Comparison of ENCODE assay signal across 9 mouse cellular contexts in genomic region chr2:143062432-143062811, GRCm38 (mm10). TPM values are rescaled to one million over a fixed set of nuclear protein-coding genes. Genes with fewer than 3 reads are reported as not detected.
DNase-seq lines count a peak whose midpoint lies in the region; ATAC-seq lines count a peak whose summit lies in the region.
"Had no signal": no experiment of that assay in that cellular context is flagged by ENCODE, and none has a peak within 500 bp of the region (broad histone marks: within the 10 kb centered on the region; RNA-seq: fewer than 3 reads in every experiment).

No protein-coding gene starts in this region.

- peaks cover 25% of the 10 kb centered on the region for H3K36me3 ChIP-seq in megakaryocyte, embryonic 14.5 days (replicated peaks; ENCODE audit: low read length)
- peaks cover 29% of the 10 kb centered on the region for H3K36me3 ChIP-seq in forebrain, embryonic 10.5 days (replicated peaks)
- H3K36me3 ChIP-seq in limb, embryonic 12.5 days = peaks cover 23% of the 10 kb centered on the region
- H3K36me3 ChIP-seq in stomach, embryonic 14.5 days (ENCODE audit: control insufficient read depth, insufficient read depth, low read length) = peaks cover 9% of the 10 kb centered on the region; the same call in 1 of the 2 replicates

- H3K9me3 ChIP-seq in megakaryocyte, embryonic 14.5 days = no peaks in the 10 kb centered on the region
- H3K9me3 ChIP-seq in forebrain, embryonic 10.5 days = no peaks in the 10 kb centered on the region
- no peaks in the 10 kb centered on the region for H3K9me3 ChIP-seq in limb, embryonic 12.5 days
- no peaks in the 10 kb centered on the region for H3K9me3 ChIP-seq in stomach, embryonic 14.5 days (ENCODE audit: control insufficient read depth, low read depth, low read length)

- peak overlapping the region; percentile 80 for H3K4me2 ChIP-seq in limb, embryonic 12.5 days
- H3K4me2 ChIP-seq in stomach, embryonic 14.5 days (replicated peaks; ENCODE audit: low read depth, low read length) = peak overlapping the region; percentile 56

- 0 out of 2 replicates have a peak overlapping the region, but pooled peaks have one; percentile 18 for H3K9ac ChIP-seq in limb, embryonic 12.5 days (replicated peaks)
- peak overlapping the region; percentile 73; the same call in 1 of the 2 replicates for H3K9ac ChIP-seq in stomach, embryonic 14.5 days (replicated peaks; ENCODE audit: low read depth, low read length)

- WGBS in forebrain, embryonic 10.5 days = 46% methylated on average over 6 of the region's 6 CpGs
- 49% methylated on average over 6 of the region's 6 CpGs for WGBS in limb, embryonic 12.5 days
- 51% methylated on average over 6 of the region's 6 CpGs for WGBS in stomach, embryonic 14.5 days

- H3K4me3 ChIP-seq in megakaryocyte, embryonic 14.5 days (replicated peaks) = peak overlapping the region; percentile 100
- H3K4me3 ChIP-seq in forebrain, embryonic 10.5 days = peak overlapping the region; percentile 91
- H3K4me3 ChIP-seq in limb, embryonic 12.5 days (replicated peaks) = peak overlapping the region; percentile 93
- H3K4me3 ChIP-seq in stomach, embryonic 14.5 days (ENCODE audit: low read depth, low read length) = peak overlapping the region; percentile 72

- DNase-seq in forebrain, embryonic 10.5 days (ENCODE audit: extremely low spot score, low spot score) = no peak
- DNase-seq in layer of hippocampus, adult 11-12 months (ENCODE audit: low spot score) = no peak
- no peak for DNase-seq in cerebellum, postnatal 14 days
- no peak for DNase-seq in frontal cortex, postnatal 14 days (ENCODE audit: low spot score in 2 of 2)

- H3K27me3 ChIP-seq in megakaryocyte, embryonic 14.5 days (replicated peaks) = no peaks in the 10 kb centered on the region
- H3K27me3 ChIP-seq in forebrain, embryonic 10.5 days (ENCODE audit: poor library complexity, severe bottlenecking) = peaks cover 7% of the 10 kb centered on the region; the same call in 1 of the 2 replicates
- no peaks in the 10 kb centered on the region for H3K27me3 ChIP-seq in limb, embryonic 12.5 days
- H3K27me3 ChIP-seq in stomach, embryonic 14.5 days (ENCODE audit: control insufficient read depth, insufficient read depth, low read length) = no peaks in the 10 kb centered on the region

- peak overlapping the region; percentile 90 for H3K27ac ChIP-seq in forebrain, embryonic 10.5 days
- H3K27ac ChIP-seq in limb, embryonic 12.5 days = no peak overlapping the region
- H3K27ac ChIP-seq in stomach, embryonic 14.5 days (ENCODE audit: low read length) = no peak overlapping the region

- ATAC-seq in megakaryocyte, adult 5-6 weeks (ENCODE audit: poor library complexity, severe bottlenecking) = no peak; the same call in 1 of the 2 replicates
- no peak; the same call in 1 of the 2 replicates for ATAC-seq in limb, embryonic 12.5 days (ENCODE audit: insufficient number of reproducible peaks, insufficient read depth, low FRiP score, low TSS enrichment, low read depth)
- peak; percentile 19 for ATAC-seq in stomach, embryonic 14.5 days (ENCODE audit: insufficient number of reproducible peaks, insufficient read depth, low FRiP score, low read depth)

- H3K4me1 ChIP-seq in megakaryocyte, embryonic 14.5 days = peaks cover 17% of the 10 kb centered on the region
- H3K4me1 ChIP-seq in forebrain, embryonic 10.5 days = peaks cover 10% of the 10 kb centered on the region
- peaks cover 5% of the 10 kb centered on the region for H3K4me1 ChIP-seq in limb, embryonic 12.5 days (replicated peaks)
- peaks cover 4% of the 10 kb centered on the region; the same call in 1 of the 2 replicates for H3K4me1 ChIP-seq in stomach, embryonic 14.5 days (ENCODE audit: control insufficient read depth, insufficient read depth, low read length)

RNA-seq across cellular contexts. Expression of gene Snrpb2, which starts 0.4 kb away (rescaled TPM):
- 2.7 TPM in 1 of 2 replicates, not detected in the other for polyA plus RNA-seq in megakaryocyte, embryonic 14.5 days (2012; ENCODE audit: insufficient read depth, low replicate concordance)
- total RNA-seq in megakaryocyte, adult 5-6 weeks (2015) = 114 and 133 TPM in 2 replicates
- 116 and 145 TPM in 2 replicates for total RNA-seq in megakaryocyte, adult 5-6 weeks (2017)
- 102 and 106 TPM in 2 replicates for polyA plus RNA-seq in forebrain, embryonic 10.5 days (2016; fragmentation: Nextera tagmentation; extraction: Ambion mirVana)
- polyA plus RNA-seq in limb, embryonic 12.5 days (2016; fragmentation: Nextera tagmentation; extraction: Ambion mirVana) = 106 and 110 TPM in 2 replicates
- 85.1 TPM in 2 replicates for polyA plus RNA-seq in stomach, embryonic 14.5 days (2014; fragmentation: Nextera tagmentation; extraction: Ambion mirVana)

RNA-seq across cellular contexts. Expression of gene Otor, which starts 15.9 kb away (rescaled TPM):
- polyA plus RNA-seq in megakaryocyte, embryonic 14.5 days (2012; ENCODE audit: insufficient read depth, low replicate concordance) = not detected in 2 replicates
- not detected in 2 replicates for total RNA-seq in megakaryocyte, adult 5-6 weeks (2015)
- total RNA-seq in megakaryocyte, adult 5-6 weeks (2017) = not detected in 2 replicates
- polyA plus RNA-seq in forebrain, embryonic 10.5 days (2016; fragmentation: Nextera tagmentation; extraction: Ambion mirVana) = 0.15 and 0.27 TPM in 2 replicates
- 9.5 and 10.4 TPM in 2 replicates for polyA plus RNA-seq in limb, embryonic 12.5 days (2016; fragmentation: Nextera tagmentation; extraction: Ambion mirVana)
- polyA plus RNA-seq in stomach, embryonic 14.5 days (2014; fragmentation: Nextera tagmentation; extraction: Ambion mirVana) = 1.5 and 1.7 TPM in 2 replicates
- total RNA-seq: common myeloid progenitor, adult 5-6 weeks had no signal

Comparison
In these comparisons a context has a peak if more than half of its experiments do, and no peak if none do; other contexts are left out.
1. RNA of gene Snrpb2, which starts 0.4 kb away (polyA plus RNA-seq): 106 to 110 TPM in limb, embryonic 12.5 days, 102 to 106 TPM in forebrain, embryonic 10.5 days and 85.1 TPM in stomach, embryonic 14.5 days; 2.7 TPM in megakaryocyte, embryonic 14.5 days; every median in the first group is over 10 times any median in the second.
2. Peak in every context shown above with its lines, with median percentiles within 50 percentile points of each other: H3K4me3 ChIP-seq.